Mouse (Mus musculus) gastrocnemius, adult 2 months (tissue): ENCODE data around the gene Jak1. TPM values are rescaled to one million over a fixed set of nuclear protein-coding genes. Genes with fewer than 3 reads are reported as not detected.

Experiments used
- DNase-seq: peaks from one replicate; pipeline ENCODE4 v3.0.0; 2022
- H3K27ac ChIP-seq: fragments of 200-600 bp; 2 replicates; pipeline ENCODE4 v1.8.1; 2022; ENCODE audit warnings: mild to moderate bottlenecking
- H3K4me3 ChIP-seq: fragments of 200-600 bp; 2 replicates; pipeline ENCODE4 v1.8.1; 2022; ENCODE audit warnings: mild to moderate bottlenecking, moderate library complexity
- CTCF ChIP-seq: fragments of 200-600 bp; IDR thresholded peaks from 2 replicates; pipeline ENCODE4 v1.8.1; 2022; ENCODE audit warnings: antibody characterized with exemption, mild to moderate bottlenecking, moderate library complexity
- intact Hi-C: fragments of 180-260 bp; cut with DNase I; formaldehyde crosslinking; loops from one replicate; pipeline ENCODE4 v1.15.1; 2025
- total RNA-seq, 2 experiments: library from RNA; stranded (reverse); gene quantifications; 2 replicates each; pipeline ENCODE4 v1.2.3; 2021

Gene Jak1
- total RNA-seq, 2 experiments from 2014 or later = 89.9 to 134 TPM

DNA sequence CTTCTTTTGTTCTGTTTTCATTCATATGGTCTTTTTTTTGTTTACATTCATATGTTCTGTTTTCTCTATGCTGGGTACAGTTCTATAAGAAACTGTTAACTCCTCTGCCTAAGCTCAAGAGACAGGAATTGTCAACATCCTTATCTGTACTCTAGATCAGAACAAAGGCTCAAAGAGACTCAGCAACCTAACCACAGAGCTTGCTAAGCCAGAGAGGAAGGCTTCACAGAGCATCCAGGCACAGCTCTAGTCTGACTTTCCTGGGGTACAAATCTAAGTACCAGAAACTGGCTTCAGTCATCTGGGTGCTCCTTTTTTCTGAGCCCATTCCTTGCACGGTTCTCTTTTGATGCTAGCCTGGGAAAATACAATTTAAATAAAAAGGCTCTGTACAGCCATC, 97.3 kb downstream of the Jak1 start:
- no peak for TF ChIP-seq CTCF
- H3K4me3 ChIP-seq = no peak overlapping the region
- no peak for DNase-seq
- no peak overlapping the region for H3K27ac ChIP-seq
- intact Hi-C loops = loop anchor here (1.0 to 5.0 kb wide), 2 partner anchors 200 to 290 kb away; no protein-coding TSS in a partner anchor

DNA sequence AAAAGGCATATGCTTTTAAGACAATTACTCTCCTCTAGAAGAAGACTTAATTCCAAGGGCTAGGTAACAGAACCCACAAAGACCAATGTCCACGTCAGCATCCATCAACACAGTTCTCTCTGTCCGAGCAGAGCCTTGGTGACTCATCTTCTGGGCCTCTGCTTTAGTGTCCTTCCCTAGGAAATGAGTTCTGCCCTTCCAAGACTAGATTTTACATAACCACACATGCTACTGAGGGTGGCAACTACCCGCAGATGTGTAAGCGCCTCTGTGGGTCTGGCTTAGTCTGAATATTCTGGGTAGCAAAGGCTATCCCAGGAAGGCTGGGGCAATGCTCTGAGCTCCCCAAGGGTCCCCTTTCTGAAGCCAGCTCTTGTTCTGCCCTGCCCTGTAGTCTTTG, 99.3 kb downstream of the Jak1 start:
- Histone ChIP-seq H3K27ac (no peak overlapping the region), H3K4me3 (no peak overlapping the region)
- intact Hi-C loops = loop anchor here (5.0 kb wide), 1 partner anchor 292 kb away; no protein-coding TSS in a partner anchor
- no peak for DNase-seq
- TF ChIP-seq CTCF = no peak

DNA sequence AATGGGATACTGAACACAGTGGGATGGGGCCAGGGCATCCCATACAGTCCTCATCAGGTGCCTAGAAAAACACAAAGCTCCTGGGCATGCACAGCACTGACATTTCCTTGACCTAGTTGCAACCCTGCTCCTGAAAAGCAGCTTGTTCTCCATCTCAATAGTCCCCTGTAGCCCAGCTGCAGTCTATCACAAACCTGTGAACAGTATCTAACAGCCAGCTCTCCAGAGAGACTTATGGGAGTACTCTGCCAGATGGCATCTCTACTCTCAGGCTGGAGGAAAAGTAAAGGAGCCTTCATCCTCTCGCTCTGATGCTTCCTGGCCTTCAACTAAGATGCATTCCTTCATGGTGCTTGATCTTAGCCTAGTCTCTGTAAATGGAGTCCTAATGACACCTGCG, 100.4 kb downstream of the Jak1 start:
- DNase-seq = no peak
- H3K27ac ChIP-seq = no peak overlapping the region
- intact Hi-C loops = loop anchor here (5.0 kb wide), 1 partner anchor 293 kb away; no protein-coding TSS in a partner anchor
- no peak for TF ChIP-seq CTCF
- H3K4me3 ChIP-seq = no peak overlapping the region

DNA sequence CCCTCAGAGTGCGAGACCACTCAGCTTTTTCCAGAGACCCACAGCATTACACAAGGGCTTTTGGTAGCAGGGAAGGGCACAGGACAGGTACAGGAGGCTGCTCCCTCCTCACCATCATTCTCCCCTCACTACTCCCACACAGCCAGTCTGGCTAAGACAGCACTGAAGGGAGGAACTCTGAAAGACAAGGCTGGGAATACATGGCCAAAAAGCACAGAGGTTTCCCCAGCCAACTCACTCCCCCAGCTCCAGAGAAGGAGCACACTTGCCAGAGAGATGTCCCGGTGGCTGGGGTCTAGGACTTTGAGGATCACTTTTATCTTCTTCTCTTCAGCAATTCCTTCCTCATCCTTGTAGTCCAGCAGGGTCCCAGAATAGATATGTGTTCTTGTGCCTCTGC, 100.9 kb downstream of the Jak1 start:
- intact Hi-C loops = no loop called here
- no peak overlapping the region for H3K27ac ChIP-seq
- TF ChIP-seq CTCF = no peak
- no peak for DNase-seq
- no peak overlapping the region for H3K4me3 ChIP-seq

DNA sequence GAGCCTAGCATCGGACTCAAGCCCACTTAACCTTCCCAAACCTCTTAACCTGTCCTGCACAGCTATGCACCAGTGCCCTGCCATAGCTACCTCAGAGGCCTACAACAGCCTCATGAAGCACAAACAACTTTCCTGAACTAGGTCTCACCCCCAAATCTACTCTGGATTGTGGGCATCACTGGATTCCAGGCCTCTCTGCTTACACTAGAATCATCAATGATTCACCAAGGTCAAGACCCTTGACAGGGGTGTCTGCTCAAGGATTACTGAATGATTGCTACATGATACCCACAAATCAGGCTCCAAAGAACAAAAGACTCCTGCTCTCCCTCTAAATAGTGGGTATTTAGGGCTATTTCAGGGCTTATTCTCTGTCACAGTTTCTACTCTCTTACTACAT, 104.3 kb downstream of the Jak1 start:
- H3K27ac ChIP-seq = no peak overlapping the region
- H3K4me3 ChIP-seq = no peak overlapping the region
- intact Hi-C loops = no loop called here
- no peak for TF ChIP-seq CTCF
- DNase-seq = no peak

DNA sequence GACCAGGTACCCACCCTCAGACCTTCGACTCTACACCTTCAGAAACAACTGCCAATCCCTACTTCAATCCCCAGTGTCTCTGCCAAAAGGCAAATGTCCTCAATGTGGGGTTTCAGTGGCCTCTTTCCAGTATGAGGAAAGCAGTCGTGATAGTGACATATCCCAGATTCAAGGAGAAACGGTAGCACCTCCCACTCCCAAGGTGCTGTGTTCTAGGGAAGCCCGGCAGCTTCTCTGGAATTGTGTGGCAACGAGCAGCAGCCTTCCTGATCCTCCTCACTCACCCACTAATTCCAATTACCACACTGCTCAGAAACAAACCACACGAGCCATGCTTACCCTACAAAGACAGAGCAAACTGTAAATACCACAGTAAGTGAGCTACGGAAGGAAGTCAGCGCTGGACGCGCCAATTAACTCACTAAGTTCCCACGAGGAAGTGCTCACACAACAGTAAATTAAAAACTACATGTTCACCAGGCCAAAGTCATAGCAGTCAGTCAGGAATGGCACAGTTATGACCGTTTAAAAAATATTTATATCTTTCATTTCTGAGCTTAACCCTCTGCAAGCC, 105.8 kb downstream of the Jak1 start:
- no peak for DNase-seq
- Histone ChIP-seq H3K4me3 (no peak overlapping the region), H3K27ac (no peak overlapping the region)
- intact Hi-C loops = no loop called here
- no peak for TF ChIP-seq CTCF

DNA sequence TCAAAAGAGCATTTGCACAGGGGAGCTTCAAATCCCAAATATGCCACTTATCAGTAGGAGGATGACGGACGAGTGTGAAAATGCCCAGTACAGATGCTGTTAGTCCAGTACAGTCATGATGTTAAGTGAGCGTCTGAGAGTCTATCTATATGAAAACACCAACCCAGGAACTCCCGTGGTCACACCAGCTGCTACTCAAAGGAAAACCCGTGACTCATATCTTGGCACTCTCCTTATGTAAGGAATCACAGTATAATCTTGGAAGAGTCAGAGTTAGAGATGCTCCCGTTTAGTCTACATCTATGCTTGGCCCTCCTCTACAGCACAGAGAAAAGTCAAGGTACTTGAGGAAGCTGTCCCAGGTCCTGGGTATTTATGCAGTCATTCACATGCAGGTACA, 106.8 kb downstream of the Jak1 start:
- TF ChIP-seq CTCF = no peak
- no peak overlapping the region for H3K27ac ChIP-seq
- DNase-seq = no peak
- intact Hi-C loops = no loop called here
- no peak overlapping the region for H3K4me3 ChIP-seq

DNA sequence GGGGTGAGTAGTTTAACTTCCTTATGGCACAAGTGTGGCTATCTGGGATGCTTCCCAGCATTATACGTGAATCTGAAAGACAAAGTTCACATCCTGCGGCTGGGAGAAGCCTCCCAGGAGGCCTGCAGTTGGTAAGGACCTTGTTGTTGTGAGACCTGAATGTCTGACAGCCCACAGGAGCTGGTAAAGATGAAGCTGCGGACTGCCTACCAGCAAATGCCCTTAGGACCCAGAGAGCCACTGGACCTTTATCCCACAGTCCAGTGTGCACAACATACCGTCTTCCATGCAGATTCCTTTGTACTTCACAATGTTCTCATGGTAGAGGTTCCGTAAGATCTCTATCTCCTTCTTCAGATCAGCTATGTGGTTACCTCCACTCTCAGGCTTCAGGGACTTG, 107.6 kb downstream of the Jak1 start:
- no peak overlapping the region for H3K27ac ChIP-seq
- no peak for TF ChIP-seq CTCF
- H3K4me3 ChIP-seq = no peak overlapping the region
- intact Hi-C loops = no loop called here
- no peak for DNase-seq

DNA sequence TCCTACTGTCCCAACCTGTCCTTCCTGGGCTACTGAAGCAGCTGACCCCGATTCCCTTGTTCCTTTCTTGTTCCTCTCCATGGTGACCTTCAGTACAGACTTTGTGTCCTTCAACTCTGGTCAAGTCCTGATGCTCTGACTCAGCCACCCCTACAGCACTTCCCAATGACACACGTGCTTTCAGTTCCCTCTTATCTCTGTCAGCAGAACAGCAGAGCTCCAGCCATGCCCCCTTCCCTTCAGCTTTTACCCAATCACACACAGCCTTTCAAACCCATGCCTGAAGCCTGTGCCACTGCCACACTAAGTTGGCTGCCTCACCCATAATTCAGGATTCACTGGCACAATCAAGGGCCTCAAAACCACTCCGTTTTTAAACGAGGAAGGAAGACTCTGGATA, 109.5 kb downstream of the Jak1 start:
- H3K27ac ChIP-seq = no peak overlapping the region
- H3K4me3 ChIP-seq = no peak overlapping the region
- intact Hi-C loops = no loop called here
- no peak for DNase-seq
- TF ChIP-seq CTCF = no peak

DNA sequence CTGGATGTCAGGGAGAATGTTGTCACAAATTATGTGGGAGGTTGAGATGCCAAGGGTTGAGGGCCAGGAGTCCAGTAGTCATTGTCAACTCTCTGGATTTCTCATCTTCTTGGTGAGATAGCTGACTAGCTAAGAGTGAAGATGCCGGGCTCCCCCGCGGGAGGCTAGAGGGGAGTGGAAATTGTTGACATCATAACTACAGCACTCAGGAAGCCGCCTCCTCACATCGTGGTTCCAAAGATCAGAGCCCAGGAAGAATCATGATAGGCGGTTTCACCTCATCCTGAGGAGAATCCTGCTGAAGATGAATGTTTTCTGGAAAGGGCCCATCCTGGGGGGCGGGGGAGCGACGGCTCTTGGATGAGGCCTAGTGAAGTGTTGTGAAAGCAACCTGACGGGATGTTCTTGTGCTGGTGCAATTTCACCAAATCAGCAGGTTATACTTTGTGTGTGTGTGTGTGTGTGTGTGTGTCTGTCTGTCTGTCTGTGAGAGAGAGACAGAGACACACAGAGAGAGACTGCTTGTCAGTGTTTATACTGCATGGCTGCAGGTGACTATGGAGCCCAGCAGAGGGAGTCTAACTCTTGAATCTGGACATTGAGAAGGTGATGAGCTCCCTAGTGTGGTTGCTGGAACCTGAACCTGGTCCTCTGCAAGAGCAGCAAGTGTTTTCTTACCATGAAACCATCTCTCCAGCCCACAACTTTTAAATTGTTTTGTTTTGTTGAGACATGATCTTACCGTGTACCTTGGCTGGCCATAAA, 118.0 kb downstream of the Jak1 start:
- DNase-seq = no peak
- H3K27ac ChIP-seq = no peak overlapping the region
- no peak overlapping the region for H3K4me3 ChIP-seq
- intact Hi-C loops = loop anchor here (1.0 to 5.0 kb wide), 3 partner anchors 149 to 560 kb away; no protein-coding TSS in a partner anchor
- TF ChIP-seq CTCF = peak; percentile 36; the same call in 1 of the 2 replicates

DNA sequence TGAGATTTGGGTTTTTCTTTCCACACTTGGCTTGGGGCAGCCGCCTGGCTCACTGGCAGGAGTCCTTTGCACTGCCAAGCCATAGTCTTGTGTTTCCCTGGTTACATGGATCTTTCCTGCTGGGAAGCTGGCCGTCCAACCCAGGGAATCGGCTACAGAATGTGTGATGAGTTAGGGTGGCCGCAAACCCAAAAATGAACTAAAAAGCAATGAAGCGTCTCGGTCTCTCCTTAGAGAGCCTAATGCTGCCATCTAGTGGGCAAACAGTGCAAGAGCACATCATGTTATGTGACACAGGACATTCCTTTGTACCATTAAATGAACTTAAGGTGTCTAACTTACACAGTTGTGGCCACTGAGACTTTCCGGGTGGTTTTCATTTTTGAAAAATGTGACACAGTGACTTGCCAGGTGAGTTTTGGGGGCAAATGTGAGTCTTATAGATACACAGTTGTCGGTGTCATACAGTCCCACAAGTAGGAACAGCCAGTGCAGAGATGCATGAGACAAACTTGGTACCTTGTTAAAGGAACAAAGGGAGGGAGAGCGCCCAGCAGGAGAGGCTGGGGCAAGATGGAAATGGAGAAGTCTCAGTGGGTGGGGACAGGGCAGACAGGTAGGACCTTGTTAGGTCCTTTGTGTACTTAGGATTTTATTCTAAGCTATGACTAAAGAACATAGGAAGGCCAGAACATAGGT, 118.9 kb downstream of the Jak1 start:
- Histone ChIP-seq H3K4me3 (no peak overlapping the region), H3K27ac (no peak overlapping the region)
- peak; percentile 97 for TF ChIP-seq CTCF
- intact Hi-C loops = loop anchor here (1.0 to 5.0 kb wide), 3 partner anchors 148 to 559 kb away; no protein-coding TSS in a partner anchor
- DNase-seq = peak; percentile 65

DNA sequence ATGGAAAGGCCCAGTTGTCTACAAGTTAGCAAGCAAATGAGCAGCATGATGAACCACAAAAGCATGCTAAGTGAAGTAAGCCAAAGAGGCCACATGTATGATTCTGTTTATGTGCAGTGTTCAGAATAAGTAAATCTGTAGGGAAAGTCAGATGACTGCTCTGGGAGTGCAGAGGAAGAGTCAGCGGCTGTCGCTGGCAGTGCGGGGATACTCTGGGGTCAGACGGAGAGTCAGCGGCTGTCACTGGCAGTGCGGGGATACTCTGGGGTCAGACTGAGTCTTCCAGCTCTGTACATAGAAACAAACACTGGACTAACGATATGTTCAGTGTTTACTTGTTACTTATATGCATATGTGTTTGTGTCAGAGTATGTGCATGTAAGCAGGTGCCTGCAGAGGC, 120.3 kb downstream of the Jak1 start:
- TF ChIP-seq CTCF = no peak
- no peak overlapping the region for H3K27ac ChIP-seq
- no peak overlapping the region for H3K4me3 ChIP-seq
- no peak for DNase-seq
- intact Hi-C loops = loop anchor here (5.0 kb wide), 2 partner anchors 422 to 557 kb away; no protein-coding TSS in a partner anchor

DNA sequence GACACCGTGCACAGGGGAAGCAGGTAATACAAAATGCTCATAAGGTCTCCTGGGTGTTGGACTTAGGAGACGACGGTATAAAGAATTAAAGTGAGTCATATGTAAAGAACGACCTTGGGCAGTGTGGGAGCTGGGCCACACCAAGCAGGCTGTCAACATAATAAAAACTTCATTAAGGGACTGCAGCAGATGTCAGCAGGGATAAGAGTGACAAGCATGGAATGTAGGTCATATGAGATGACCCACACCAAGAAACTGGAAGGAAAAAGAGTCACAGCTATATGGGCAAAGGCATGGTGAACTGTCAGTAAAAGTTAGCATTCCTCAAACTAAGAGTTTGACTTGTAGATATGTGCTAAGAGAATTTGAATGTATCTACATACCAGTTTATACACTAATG, 120.7 kb downstream of the Jak1 start:
- no peak for DNase-seq
- intact Hi-C loops = no loop called here
- H3K27ac ChIP-seq = no peak overlapping the region
- no peak overlapping the region for H3K4me3 ChIP-seq
- TF ChIP-seq CTCF = no peak
